Mouse (Mus musculus): Measurements from ENCODE around the gene Fam111a.

GRCm38 (mm10) chr19:12596290-12597072 is 50.9 kb downstream of the Fam111a start:
- TF ChIP-seq MAX (IDR thresholded peaks at IDR 0.05) (no peak), CTCF (IDR thresholded peaks at IDR 0.05; ENCODE audit: control insufficient read depth, insufficient read depth, insufficient read length) (no peak), MYOD1 (IDR thresholded peaks at IDR 0.05; ENCODE audit: control insufficient read depth, insufficient read length, low read depth) (no peak)

Measured in C2C12 (cell line).